Mouse (Mus musculus) E14TG2a.4 (cell line): ENCODE data around the gene Gart.

Source experiments
- CTCF ChIP-seq: conservative IDR thresholded peaks from 2 replicates; pipeline ENCODE4 v1.5.1; 2014; ENCODE audit warnings: low read length
- NANOG ChIP-seq: IDR thresholded peaks from 2 replicates; pipeline ENCODE4 v1.6.1; 2014; ENCODE audit warnings: borderline replicate concordance, low read length, mixed read lengths
- POU5F1 ChIP-seq: IDR thresholded peaks from 2 replicates; pipeline ENCODE4 v1.6.1; 2014; ENCODE audit warnings: low read length, borderline replicate concordance

GRCm38 (mm10) chr16:91578980-91579720, 67.6 kb downstream of the Gart start:
- TF ChIP-seq CTCF (no peak), POU5F1 (no peak), NANOG (no peak)
